Mouse (Mus musculus) heart, adult 8-10 months (tissue): Measurements from ENCODE around the gene Nt5c2. TPM values are rescaled to one million over a fixed set of nuclear protein-coding genes. Genes with fewer than 3 reads are reported as not detected.
"Not testable (repeated sequence)": the region's sequence is repeated elsewhere in the genome, so short reads cannot be mapped to it uniquely, and the experiment has no call there.

Experiments used
- DNase-seq: peaks from one replicate; pipeline ENCODE4 v3.0.0; 2022; ENCODE audit warnings: low spot score
- total RNA-seq, 4 experiments: library from RNA; stranded (reverse); gene quantifications; 2 replicates each; pipeline ENCODE4 v1.2.4; 2022

Gene Nt5c2
- total RNA-seq, 4 experiments from 2014 or later: 58.1 to 68.9 (median 64.7) TPM

GRCm38 (mm10) chr19:46988231-46989087 is 26.5 kb downstream of the Nt5c2 start:
- DNase-seq: no peak

GRCm38 (mm10) chr19:46987646-46988045 is 27.3 kb downstream of the Nt5c2 start:
- DNase-seq: no peak

- no peak for DNase-seq
These were observed 30.0 kb downstream of the Nt5c2 start for GRCm38 (mm10) chr19:46984726-46985622.

- DNase-seq: no peak
These were observed 31.0 kb downstream of the Nt5c2 start for GRCm38 (mm10) chr19:46983966-46984380.

- no peak for DNase-seq
These were observed 31.5 kb downstream of the Nt5c2 start for GRCm38 (mm10) chr19:46983352-46983965.

- DNase-seq: no peak
These were observed 33.5 kb downstream of the Nt5c2 start for GRCm38 (mm10) chr19:46981462-46981861.

GRCm38 (mm10) chr19:46979781-46980105 is 35.2 kb downstream of the Nt5c2 start:
- DNase-seq: no peak

GRCm38 (mm10) chr19:46978920-46979780 is 35.8 kb downstream of the Nt5c2 start:
- DNase-seq: no peak

- not testable (repeated sequence) for DNase-seq
These were observed 36.9 kb downstream of the Nt5c2 start for GRCm38 (mm10) chr19:46978069-46978468.

- DNase-seq: no peak
These were observed 37.5 kb downstream of the Nt5c2 start for GRCm38 (mm10) chr19:46977460-46977859.

GRCm38 (mm10) chr19:46976743-46977142 is 38.2 kb downstream of the Nt5c2 start:
- no peak for DNase-seq

GRCm38 (mm10) chr19:46975997-46976396 is 39.0 kb downstream of the Nt5c2 start:
- no peak for DNase-seq

- DNase-seq: peak; percentile 71
These were observed 39.4 kb downstream of the Nt5c2 start for GRCm38 (mm10) chr19:46975565-46975964.

GRCm38 (mm10) chr19:46972159-46972558 is 42.8 kb downstream of the Nt5c2 start:
- no peak for DNase-seq

GRCm38 (mm10) chr19:46971712-46972111 is 43.2 kb downstream of the Nt5c2 start:
- no peak for DNase-seq

- DNase-seq: no peak
These were observed 43.8 kb downstream of the Nt5c2 start for GRCm38 (mm10) chr19:46971051-46971689.

GRCm38 (mm10) chr19:46970121-46970729 is 44.7 kb downstream of the Nt5c2 start:
- no peak for DNase-seq

GRCm38 (mm10) chr19:46969286-46969985 is 45.5 kb downstream of the Nt5c2 start:
- peak; percentile 62 for DNase-seq

- no peak for DNase-seq
These were observed 46.1 kb downstream of the Nt5c2 start for GRCm38 (mm10) chr19:46968833-46969232.

- no peak for DNase-seq
These were observed 47.1 kb downstream of the Nt5c2 start for GRCm38 (mm10) chr19:46967861-46968260.
